Mouse (Mus musculus) hindbrain, embryonic 14.5 days (tissue): ENCODE results near the gene Ccdc7a. TPM values are rescaled to one million over a fixed set of nuclear protein-coding genes. Genes with fewer than 3 reads are reported as not detected.
A peak's percentile ranks its signal among the peaks of the same experiment; 100 is the strongest.

Source experiments
- ATAC-seq: fragments of 200-750 bp; cut with Nextera tagmentation; 2 replicates; pipeline ENCODE4 v1.8.0; 2017; ENCODE audit warnings: moderate number of reproducible peaks, mild to moderate bottlenecking, moderate TSS enrichment, moderate library complexity; ENCODE audit not compliant: low FRiP score
- DNase-seq: peaks from one replicate; pipeline ENCODE4 v3.0.0-alpha.2; 2015; ENCODE audit warnings: low spot score
- H3K27ac ChIP-seq: fragments of 300-500 bp; sonication (generic); 2 replicates; pipeline ENCODE4 v1.5.1; 2014; ENCODE audit warnings: mild to moderate bottlenecking, moderate library complexity
- H3K27me3 ChIP-seq: fragments of 300-500 bp; sonication (generic); 2 replicates; pipeline ENCODE4 v1.6.1; 2014; ENCODE audit warnings: mild to moderate bottlenecking, low read length, mixed read lengths; ENCODE audit not compliant: control insufficient read depth, insufficient read depth
- H3K36me3 ChIP-seq: fragments of 300-500 bp; sonication (generic); replicated peaks from 2 replicates; pipeline ENCODE4 v1.6.1; 2014; ENCODE audit not compliant: control insufficient read depth, insufficient read depth
- H3K4me1 ChIP-seq: fragments of 300-500 bp; sonication (generic); replicated peaks from 2 replicates; pipeline ENCODE4 v1.6.1; 2014; ENCODE audit warnings: antibody characterized with exemption, low read length, mixed read lengths; ENCODE audit not compliant: control insufficient read depth, insufficient read depth
- H3K4me2 ChIP-seq: fragments of 300-500 bp; sonication (generic); replicated peaks from 2 replicates; pipeline ENCODE4 v1.6.1; 2014; ENCODE audit warnings: mild to moderate bottlenecking, moderate library complexity
- H3K4me3 ChIP-seq: fragments of 300-500 bp; sonication (generic); replicated peaks from 2 replicates; pipeline ENCODE4 v1.5.1; 2014; ENCODE audit warnings: mild to moderate bottlenecking, low read length
- H3K9ac ChIP-seq: fragments of 300-500 bp; sonication (generic); 2 replicates; pipeline ENCODE4 v1.6.1; 2014
- H3K9me3 ChIP-seq: fragments of 300-500 bp; sonication (generic); 2 replicates; pipeline ENCODE4 v1.6.1; 2016; ENCODE audit warnings: low read length; ENCODE audit not compliant: control insufficient read depth
- WGBS: fragments of 180-500 bp; shearing (Covaris S2); extraction: QIAGEN DNeasy Blood & Tissue Kit; methylation state at CpG from one replicate; pipeline ENCODE4 v1.1.7; 2014; 5-methylcytosine and 5-hydroxymethylcytosine counted together
- polyA plus RNA-seq: library from polyadenylated mRNA; unstranded; fragments of >200 nt; fragmentation: Nextera tagmentation; extraction: Ambion mirVana; gene quantifications from 2 replicates; pipeline ENCODE4 v1.2.1, GENCODE M21; 2014

Gene Ccdc7a
- polyA plus RNA-seq, 1 experiment from 2014 or later, result not detected

- Histone ChIP-seq H3K4me1 (no peaks in the 10 kb centered on the region), H3K4me3 (no peak overlapping the region), H3K4me2 (no peak overlapping the region), H3K9me3 (no peaks in the 10 kb centered on the region), H3K27ac (no peak overlapping the region), H3K36me3 (no peaks in the 10 kb centered on the region), H3K27me3 (no peaks in the 10 kb centered on the region), H3K9ac (no peak overlapping the region)
- 97% methylated on average over 1 of the region's 1 CpGs for WGBS
- ATAC-seq (no peak), DNase-seq (no peak)
These were observed 368.5 kb downstream of the Ccdc7a start for GRCm38 (mm10) chr8:128696701-128697397.

GRCm38 (mm10) chr8:128690056-128690455, 375.3 kb downstream of the Ccdc7a start:
- DNase-seq (no peak), ATAC-seq (no peak)
- Histone ChIP-seq H3K4me1 (peaks cover 31% of the 10 kb centered on the region), H3K4me3 (no peak overlapping the region), H3K27ac (no peak overlapping the region), H3K27me3 (no peaks in the 10 kb centered on the region), H3K4me2 (no peak overlapping the region), H3K9me3 (no peaks in the 10 kb centered on the region), H3K9ac (no peak overlapping the region), H3K36me3 (no peaks in the 10 kb centered on the region)
- WGBS, result 92% methylated on average over 1 of the region's 1 CpGs

- H3K4me1 ChIP-seq, result peaks cover 31% of the 10 kb centered on the region
- H3K9me3 ChIP-seq, result no peaks in the 10 kb centered on the region
- H3K4me3 ChIP-seq, result no peak overlapping the region
- no peak overlapping the region for H3K27ac ChIP-seq
- H3K9ac ChIP-seq, result no peak overlapping the region
- H3K36me3 ChIP-seq, result no peaks in the 10 kb centered on the region
- DNase-seq, result no peak
- no peaks in the 10 kb centered on the region for H3K27me3 ChIP-seq
- peak overlapping the region; percentile 22 for H3K4me2 ChIP-seq
- WGBS, result 84% methylated on average over 3 of the region's 3 CpGs
- no peak for ATAC-seq
These were observed 376.6 kb downstream of the Ccdc7a start for GRCm38 (mm10) chr8:128688679-128689078.

GRCm38 (mm10) chr8:128686429-128686990, 378.8 kb downstream of the Ccdc7a start:
- WGBS, result 0% methylated on average over 2 of the region's 2 CpGs
- Histone ChIP-seq H3K9me3 (no peaks in the 10 kb centered on the region), H3K4me1 (peaks cover 31% of the 10 kb centered on the region), H3K27ac (peak overlapping the region; percentile 100), H3K9ac (peak overlapping the region; percentile 100), H3K4me2 (peak overlapping the region; percentile 86), H3K36me3 (no peaks in the 10 kb centered on the region), H3K27me3 (no peaks in the 10 kb centered on the region), H3K4me3 (peak overlapping the region; percentile 96)
- ATAC-seq (no peak), DNase-seq (no peak)

GRCm38 (mm10) chr8:128685507-128686428, 379.5 kb downstream of the Ccdc7a start, which contains the start of gene Itgb1:
Gene Itgb1 (plus strand): TSS chr8:128685654.
- ATAC-seq (peak; percentile 94), DNase-seq (peak; percentile 92)
- Histone ChIP-seq H3K9ac (peak within 1 kb of the TSS; percentile 100), H3K36me3 (no peaks in the 10 kb centered on the region), H3K4me1 (peaks cover 30% of the 10 kb centered on the region), H3K4me2 (peak within 1 kb of the TSS; percentile 86), H3K9me3 (no peaks in the 10 kb centered on the region), H3K27me3 (no peaks in the 10 kb centered on the region), H3K27ac (peak within 1 kb of the TSS; percentile 100), H3K4me3 (peak within 1 kb of the TSS; percentile 96)
- WGBS, result under 1% methylated on average over 98 of the region's 113 CpGs

- 5% methylated on average over 25 of the region's 25 CpGs for WGBS
- no peaks in the 10 kb centered on the region for H3K9me3 ChIP-seq
- DNase-seq (peak; percentile 68), ATAC-seq (0 out of 2 replicates have a peak, but pooled peaks have one; percentile 46)
- peak overlapping the region; percentile 100 for H3K9ac ChIP-seq
- no peaks in the 10 kb centered on the region for H3K27me3 ChIP-seq
- peak overlapping the region; percentile 86 for H3K4me2 ChIP-seq
- H3K36me3 ChIP-seq, result no peaks in the 10 kb centered on the region
- H3K27ac ChIP-seq, result peak overlapping the region; percentile 100
- peak overlapping the region; percentile 96 for H3K4me3 ChIP-seq
- H3K4me1 ChIP-seq, result peaks cover 21% of the 10 kb centered on the region
These were observed 380.5 kb downstream of the Ccdc7a start for GRCm38 (mm10) chr8:128684609-128685506.

Other genes starting within 250 kb of the Ccdc7a start
- gene Ccdc7b, start 1.6 kb upstream of the Ccdc7a start, polyA plus RNA-seq, result not detected in 2 replicates
- gene Gm10999, start 66.1 kb upstream of the Ccdc7a start, polyA plus RNA-seq, result not detected in 2 replicates
- 28.4 and 28.8 TPM in 2 replicates for gene 2610044O15Rik8, start 168.9 kb upstream of the Ccdc7a start, polyA plus RNA-seq